Mouse (Mus musculus) small intestine, adult 2 months (tissue): ENCODE results near the gene Terf2.

Experiments
- CTCF ChIP-seq: fragments of 200-500 bp; IDR thresholded peaks from 2 replicates; pipeline ENCODE4 v1.5.1; 2012; ENCODE audit warnings: low read depth, mild to moderate bottlenecking, control low read depth, inconsistent platforms, low read length, moderate library complexity, mixed read lengths; ENCODE audit not compliant: insufficient replicate concordance, insufficient read length; ENCODE audit errors: extremely low read depth
- POLR2A ChIP-seq: fragments of 200-500 bp; IDR thresholded peaks from 2 replicates; pipeline ENCODE4 v1.6.1; 2012; ENCODE audit warnings: low read depth, mild to moderate bottlenecking, control low read depth, inconsistent platforms, low read length, moderate library complexity

DNA sequence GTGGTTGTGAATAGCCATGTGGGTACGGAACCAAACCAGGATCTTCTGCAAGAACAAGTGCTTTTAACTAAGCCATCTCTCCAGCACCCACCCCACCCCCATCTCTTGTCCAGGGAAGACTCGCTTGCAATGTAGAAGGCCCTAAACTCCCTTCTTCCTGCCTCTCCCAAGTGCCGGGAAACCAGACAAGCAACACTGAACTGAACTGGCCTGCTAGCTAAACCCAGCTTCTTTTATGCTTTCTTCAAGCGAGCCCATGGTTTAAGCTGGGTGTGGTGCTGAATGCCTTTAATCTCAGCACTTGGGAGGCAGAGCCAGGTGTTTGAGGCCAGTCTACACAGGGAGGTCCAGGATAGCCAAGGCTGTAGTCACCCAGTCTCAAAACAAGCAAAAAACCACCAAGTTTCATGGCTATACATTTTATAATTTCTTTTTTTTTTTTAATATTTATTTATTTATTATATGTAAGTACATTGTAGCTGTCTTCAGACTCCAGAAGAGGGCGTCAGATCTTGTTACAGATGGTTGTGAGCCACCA lies 7.8 kb downstream of the Terf2 start:
- TF ChIP-seq POLR2A (no peak), CTCF (no peak)
